Mouse (Mus musculus) adrenal gland, postnatal 4 days (tissue): ENCODE results near the gene Prop1. TPM values are rescaled to one million over a fixed set of nuclear protein-coding genes. Genes with fewer than 3 reads are reported as not detected.

Experiments
- total RNA-seq, 2 experiments: library from RNA; stranded (reverse); gene quantifications; 2 replicates each; pipeline ENCODE4 v1.2.3; 2021

Prop1 gene
- total RNA-seq, 2 experiments from 2014 or later, result not detected

Other genes with a start within 250 kb of the Prop1 start
- gene Zfp354c, start 126.0 kb downstream of the Prop1 start, total RNA-seq, result 10 to 100 TPM; 13.8 to 18.4 TPM
- gene Zfp879, start 112.2 kb downstream of the Prop1 start, total RNA-seq, result under 1 TPM; 0.64 to 0.71 TPM
- not detected for gene Grm6, start 103.1 kb downstream of the Prop1 start, total RNA-seq
- 1 to 10 TPM; 6.0 to 6.7 TPM for gene Zfp454, start 66.1 kb downstream of the Prop1 start, total RNA-seq
- 10 to 100 TPM; 10.3 to 10.7 TPM for gene Zfp2, start 37.6 kb downstream of the Prop1 start, total RNA-seq
- gene Zfp354b, start 22.1 kb downstream of the Prop1 start, total RNA-seq, result 1 to 10 TPM; 1.8 to 2.9 TPM
- not detected for gene 4933414I15Rik, start 10.0 kb downstream of the Prop1 start, total RNA-seq
- not detected for gene Olfr1378, start 12.8 kb upstream of the Prop1 start, total RNA-seq
- not detected for gene Olfr1377, start 28.2 kb upstream of the Prop1 start, total RNA-seq
- gene Olfr51, start 49.8 kb upstream of the Prop1 start, total RNA-seq, result not detected
- gene Olfr54, start 60.5 kb upstream of the Prop1 start, total RNA-seq, result under 1 TPM; 0.45 to 0.67 TPM
- not detected for gene Olfr1375, start 94.3 kb upstream of the Prop1 start, total RNA-seq
- 1 to 10 TPM; 7.1 to 8.7 TPM for gene Zfp354a, start 105.5 kb upstream of the Prop1 start, total RNA-seq